Comparison of ENCODE assay signal across 21 mouse cellular contexts in the genomic region with DNA sequence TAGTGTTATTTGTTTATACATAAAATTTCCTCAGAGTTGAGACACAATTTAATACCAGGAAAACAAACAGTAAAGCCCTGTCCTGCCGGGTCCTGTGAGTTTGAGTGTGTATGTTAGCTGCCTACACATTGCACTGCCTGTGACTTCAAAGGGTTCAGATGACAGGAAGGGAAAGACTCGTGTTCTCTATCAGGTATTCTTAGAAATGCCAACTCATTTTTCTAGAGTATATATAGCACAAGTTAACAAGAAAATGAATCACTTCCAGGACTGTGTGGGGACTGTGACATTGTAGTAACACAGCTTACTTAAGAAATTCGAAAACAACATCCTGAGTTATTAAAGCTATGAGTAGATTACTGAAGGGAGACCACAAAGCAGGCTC.
A peak's percentile ranks its signal among the peaks of the same experiment; 100 is the strongest.
DNase-seq lines count a peak whose midpoint lies in the region; ATAC-seq lines count a peak whose summit lies in the region.
"Had no signal": no experiment of that assay in that cellular context is flagged by ENCODE, and none has a peak within 500 bp of the region (broad histone marks: within the 10 kb centered on the region; RNA-seq: fewer than 3 reads in every experiment).

No protein-coding gene starts in this region.

- peak; percentile 34; the same call in 1 of the 2 replicates for ATAC-seq in lung, embryonic 16.5 days (ENCODE audit: low read depth)
- ATAC-seq in hindbrain, embryonic 12.5 days (ENCODE audit: low FRiP score), result no peak
- ATAC-seq: liver, embryonic 12.5 days had no signal

- WGBS in lung, embryonic 16.5 days, result 24% methylated on average over 3 of the region's 3 CpGs
- WGBS in hindbrain, embryonic 12.5 days, result 64% methylated on average over 3 of the region's 3 CpGs

- H3K9ac ChIP-seq in lung, embryonic 16.5 days (ENCODE audit: low read length), result no peak overlapping the region
- no peak overlapping the region for H3K9ac ChIP-seq in hindbrain, embryonic 12.5 days
- H3K9ac ChIP-seq: heart, embryonic 15.5 days; liver, embryonic 12.5 days had no signal

- H3K4me1 ChIP-seq in lung, embryonic 16.5 days (replicated peaks; ENCODE audit: control insufficient read depth, insufficient read depth, low read length), result no peaks in the 10 kb centered on the region; the same call in 1 of the 2 replicates
- H3K4me1 ChIP-seq in hindbrain, embryonic 12.5 days, result no peaks in the 10 kb centered on the region
- H3K4me1 ChIP-seq: heart, embryonic 15.5 days; liver, embryonic 12.5 days had no signal

- H3K4me3 ChIP-seq in lung, embryonic 16.5 days (ENCODE audit: low read length), result no peak overlapping the region
- H3K4me3 ChIP-seq in hindbrain, embryonic 12.5 days, result no peak overlapping the region
- H3K4me3 ChIP-seq: heart, embryonic 15.5 days; limb, embryonic 10.5 days; liver, embryonic 12.5 days had no signal

- DNase-seq in lung, postnatal 4 days, result no peak
- peak; percentile 53 for DNase-seq in A20 (ENCODE audit: low read depth, low spot score)
- peak; percentile 26 for DNase-seq in T-cell, adult 2 months (ENCODE audit: low spot score)
- DNase-seq in splenic B cell, adult 2 months (ENCODE audit: low read depth, low spot score), result peak; percentile 8
- no peak for DNase-seq in testis, postnatal 14 days (ENCODE audit: low spot score)
- DNase-seq in layer of hippocampus, adult 9-11 months, result no peak
- DNase-seq: cerebellum, adult 2 months; cerebellum, postnatal 36 days; gastrocnemius, postnatal 14 days; heart, adult 18-20 months; kidney, adult 18-20 months; kidney, postnatal 14 days; lung, adult 2 months; midbrain, embryonic 14.5 days had no signal

- H3K9me3 ChIP-seq in lung, embryonic 16.5 days (ENCODE audit: control insufficient read depth, low read length), result no peaks in the 10 kb centered on the region
- no peaks in the 10 kb centered on the region for H3K9me3 ChIP-seq in hindbrain, embryonic 12.5 days (replicated peaks)
- H3K9me3 ChIP-seq: G1E; heart, embryonic 15.5 days; limb, embryonic 10.5 days; liver, embryonic 12.5 days had no signal

- no peak overlapping the region for H3K27ac ChIP-seq in lung, embryonic 16.5 days (ENCODE audit: low read length)
- H3K27ac ChIP-seq in hindbrain, embryonic 12.5 days, result no peak overlapping the region
- H3K27ac ChIP-seq: heart, embryonic 15.5 days; limb, embryonic 10.5 days; liver, embryonic 12.5 days; stomach, postnatal 0 days had no signal

- H3K4me2 ChIP-seq in lung, embryonic 16.5 days (ENCODE audit: low read depth, low read length), result no peak overlapping the region
- H3K4me2 ChIP-seq in hindbrain, embryonic 12.5 days (replicated peaks), result no peak overlapping the region
- H3K4me2 ChIP-seq: heart, embryonic 15.5 days; liver, embryonic 12.5 days had no signal

- H3K36me3 ChIP-seq in lung, embryonic 16.5 days (ENCODE audit: control insufficient read depth, insufficient read depth, low read length), result no peaks in the 10 kb centered on the region
- no peaks in the 10 kb centered on the region for H3K36me3 ChIP-seq in splenic B cell, adult 2 months (ENCODE audit: control insufficient read depth, insufficient read depth, low read length, poor library complexity, severe bottlenecking)
- H3K36me3 ChIP-seq in hindbrain, embryonic 12.5 days, result no peaks in the 10 kb centered on the region
- H3K36me3 ChIP-seq: G1E; heart, embryonic 15.5 days; limb, embryonic 10.5 days; liver, embryonic 12.5 days had no signal

- no peaks in the 10 kb centered on the region for H3K27me3 ChIP-seq in lung, embryonic 16.5 days (ENCODE audit: control insufficient read depth, insufficient read depth, low read depth, low read length)
- no peaks in the 10 kb centered on the region for H3K27me3 ChIP-seq in splenic B cell, adult 2 months (ENCODE audit: control insufficient read depth, insufficient read depth, low read length, poor library complexity, severe bottlenecking)
- no peaks in the 10 kb centered on the region for H3K27me3 ChIP-seq in hindbrain, embryonic 12.5 days
- H3K27me3 ChIP-seq: heart, embryonic 15.5 days; liver, embryonic 12.5 days had no signal

Comparison
In these comparisons a context has a peak if more than half of its experiments do, and no peak if none do; other contexts are left out.
1. DNase-seq: peak in A20 (single experiment), T-cell, adult 2 months (single experiment) and splenic B cell, adult 2 months (single experiment); none in lung, postnatal 4 days (0 of 2), testis, postnatal 14 days (single experiment) and layer of hippocampus, adult 9-11 months (single experiment).